Mouse (Mus musculus) intestine, embryonic 14.5 days (tissue): ENCODE results near the gene Otud4. TPM values are rescaled to one million over a fixed set of nuclear protein-coding genes. Genes with fewer than 3 reads are reported as not detected.
"Not testable (repeated sequence)": the region's sequence is repeated elsewhere in the genome, so short reads cannot be mapped to it uniquely, and the experiment has no call there.

Source experiments
- ATAC-seq: fragments of 200-750 bp; cut with Nextera tagmentation; replicated peaks from 2 replicates; pipeline ENCODE4 v1.8.0; 2017; ENCODE audit warnings: low read depth, moderate number of reproducible peaks, moderate TSS enrichment, moderate library complexity; ENCODE audit not compliant: low FRiP score, low TSS enrichment
- DNase-seq: peaks from one replicate; pipeline ENCODE4 v3.0.0-alpha.2; 2018; ENCODE audit warnings: low spot score
- H3K27ac ChIP-seq: fragments of 300-500 bp; sonication (generic); 2 replicates; pipeline ENCODE4 v1.5.1; 2014; ENCODE audit warnings: low read depth, mild to moderate bottlenecking, control low read depth
- H3K27me3 ChIP-seq: fragments of 300-500 bp; sonication (generic); replicated peaks from 2 replicates; pipeline ENCODE4 v1.6.1; 2014; ENCODE audit warnings: low read length, control low read depth; ENCODE audit not compliant: control insufficient read depth, insufficient read depth
- H3K36me3 ChIP-seq: fragments of 300-500 bp; sonication (generic); 2 replicates; pipeline ENCODE4 v1.6.1; 2014; ENCODE audit warnings: low read length, control low read depth; ENCODE audit not compliant: control insufficient read depth, insufficient read depth
- H3K4me1 ChIP-seq: fragments of 300-500 bp; sonication (generic); replicated peaks from 2 replicates; pipeline ENCODE4 v1.6.1; 2014; ENCODE audit warnings: low read length, control low read depth, mixed read lengths; ENCODE audit not compliant: control insufficient read depth, insufficient read depth
- H3K4me2 ChIP-seq: fragments of 300-500 bp; sonication (generic); 2 replicates; pipeline ENCODE4 v1.6.1; 2014; ENCODE audit warnings: low read length
- H3K4me3 ChIP-seq: fragments of 300-500 bp; sonication (generic); 2 replicates; pipeline ENCODE4 v1.5.1; 2014; ENCODE audit warnings: low read depth, low read length, control low read depth, mixed read lengths
- H3K9ac ChIP-seq: fragments of 300-500 bp; sonication (generic); 2 replicates; pipeline ENCODE4 v1.6.1; 2014; ENCODE audit warnings: mild to moderate bottlenecking, low read length
- H3K9me3 ChIP-seq: fragments of 300-500 bp; sonication (generic); 2 replicates; pipeline ENCODE4 v1.6.1; 2016; ENCODE audit warnings: low read length, control low read depth; ENCODE audit not compliant: control insufficient read depth
- WGBS: fragments of 180-500 bp; shearing (Covaris S2); extraction: QIAGEN DNeasy Blood & Tissue Kit; methylation state at CpG from one replicate; pipeline ENCODE4 v1.1.7; 2014; 5-methylcytosine and 5-hydroxymethylcytosine counted together
- polyA plus RNA-seq: library from polyadenylated mRNA; unstranded; fragments of >200 nt; fragmentation: Nextera tagmentation; extraction: Ambion mirVana; gene quantifications from 2 replicates; pipeline ENCODE4 v1.2.1, GENCODE M21; 2014

Gene Otud4
- 28.1 and 30.3 TPM in 2 replicates for polyA plus RNA-seq

- H3K27me3 ChIP-seq: no peaks in the 10 kb centered on the region
- peak within 1 kb of the TSS; percentile 95 for H3K27ac ChIP-seq
- peak; percentile 74 for ATAC-seq
- H3K4me2 ChIP-seq: peak within 1 kb of the TSS; percentile 69
- WGBS: under 1% methylated on average over 98 of the region's 103 CpGs
- peak within 1 kb of the TSS; percentile 56 for H3K4me3 ChIP-seq
- peak within 1 kb of the TSS; percentile 70 for H3K9ac ChIP-seq
- peak; percentile 79 for DNase-seq
- peaks cover 12% of the 10 kb centered on the region for H3K36me3 ChIP-seq
- H3K9me3 ChIP-seq: no peaks in the 10 kb centered on the region
- peaks cover 16% of the 10 kb centered on the region for H3K4me1 ChIP-seq
Measured at GRCm38 (mm10) chr8:79639586-79640451, at the start of gene Otud4. TSS of gene Otud4 (plus strand) at chr8:79639618.

- 72% methylated on average over 1 of the region's 1 CpGs for WGBS
- Histone ChIP-seq H3K9ac (no peak overlapping the region), H3K4me3 (no peak overlapping the region), H3K27me3 (no peaks in the 10 kb centered on the region), H3K36me3 (no peaks in the 10 kb centered on the region), H3K9me3 (no peaks in the 10 kb centered on the region), H3K4me2 (no peak overlapping the region), H3K27ac (no peak overlapping the region), H3K4me1 (no peaks in the 10 kb centered on the region)
- DNase-seq (no peak), ATAC-seq (no peak)
Measured at GRCm38 (mm10) chr8:79600962-79601361, 38.5 kb upstream of the Otud4 start.

- H3K4me3 ChIP-seq, H3K4me2 ChIP-seq, DNase-seq, H3K4me1 ChIP-seq, H3K27ac ChIP-seq, H3K27me3 ChIP-seq, ATAC-seq, H3K9ac ChIP-seq, H3K36me3 ChIP-seq, H3K9me3 ChIP-seq: not testable (repeated sequence)
- 44% methylated on average over 2 of the region's 2 CpGs for WGBS
Measured at GRCm38 (mm10) chr8:79603204-79603603, 36.2 kb upstream of the Otud4 start.

- Histone ChIP-seq H3K27ac (no peak overlapping the region), H3K4me2 (no peak overlapping the region), H3K27me3 (no peaks in the 10 kb centered on the region), H3K4me1 (no peaks in the 10 kb centered on the region), H3K36me3 (no peaks in the 10 kb centered on the region), H3K9ac (no peak overlapping the region), H3K4me3 (no peak overlapping the region), H3K9me3 (no peaks in the 10 kb centered on the region)
- ATAC-seq (no peak), DNase-seq (no peak)
Measured at GRCm38 (mm10) chr8:79606225-79606624, 33.2 kb upstream of the Otud4 start.

GRCm38 (mm10) chr8:79606751-79607300 is 32.6 kb upstream of the Otud4 start:
- 56% methylated on average over 5 of the region's 5 CpGs for WGBS
- Histone ChIP-seq H3K9me3 (no peaks in the 10 kb centered on the region), H3K4me2 (no peak overlapping the region), H3K36me3 (no peaks in the 10 kb centered on the region), H3K27ac (no peak overlapping the region), H3K4me1 (no peaks in the 10 kb centered on the region), H3K27me3 (no peaks in the 10 kb centered on the region), H3K9ac (no peak overlapping the region), H3K4me3 (no peak overlapping the region)
- ATAC-seq (no peak), DNase-seq (no peak)

GRCm38 (mm10) chr8:79608701-79609100 is 30.7 kb upstream of the Otud4 start:
- no peak overlapping the region for H3K4me3 ChIP-seq

GRCm38 (mm10) chr8:79610268-79610667 is 29.1 kb upstream of the Otud4 start:
- Histone ChIP-seq H3K4me2 (no peak overlapping the region), H3K9me3 (no peaks in the 10 kb centered on the region), H3K27me3 (no peaks in the 10 kb centered on the region), H3K36me3 (no peaks in the 10 kb centered on the region), H3K9ac (no peak overlapping the region), H3K4me3 (no peak overlapping the region), H3K4me1 (no peaks in the 10 kb centered on the region), H3K27ac (no peak overlapping the region)
- no peak for ATAC-seq
- DNase-seq: no peak

More at GRCm38 (mm10) chr8:79608701-79609100, 30.7 kb upstream of the Otud4 start:
- Histone ChIP-seq H3K4me1 (no peaks in the 10 kb centered on the region), H3K9me3 (no peaks in the 10 kb centered on the region), H3K9ac (no peak overlapping the region), H3K36me3 (no peaks in the 10 kb centered on the region), H3K4me2 (no peak overlapping the region), H3K27ac (no peak overlapping the region), H3K27me3 (no peaks in the 10 kb centered on the region)
- ATAC-seq: no peak
- WGBS: 78% methylated on average over 3 of the region's 3 CpGs
- no peak for DNase-seq

GRCm38 (mm10) chr8:79612298-79612697 is 27.1 kb upstream of the Otud4 start:
- no peak for ATAC-seq
- H3K36me3 ChIP-seq: no peaks in the 10 kb centered on the region
- no peaks in the 10 kb centered on the region for H3K27me3 ChIP-seq
- no peak overlapping the region for H3K4me3 ChIP-seq
- H3K9me3 ChIP-seq: no peaks in the 10 kb centered on the region
- no peak for DNase-seq
- H3K4me2 ChIP-seq: no peak overlapping the region
- no peak overlapping the region for H3K9ac ChIP-seq
- 77% methylated on average over 6 of the region's 6 CpGs for WGBS
- no peak overlapping the region for H3K27ac ChIP-seq
- H3K4me1 ChIP-seq: no peaks in the 10 kb centered on the region

- WGBS: 47% methylated on average over 5 of the region's 5 CpGs
- Histone ChIP-seq H3K36me3 (no peaks in the 10 kb centered on the region), H3K4me1 (no peaks in the 10 kb centered on the region), H3K4me2 (no peak overlapping the region), H3K4me3 (no peak overlapping the region), H3K27ac (no peak overlapping the region), H3K9ac (no peak overlapping the region), H3K9me3 (no peaks in the 10 kb centered on the region), H3K27me3 (no peaks in the 10 kb centered on the region)
- no peak for DNase-seq
- ATAC-seq: no peak
Measured at GRCm38 (mm10) chr8:79612965-79613364, 26.5 kb upstream of the Otud4 start.
